Mouse (Mus musculus) brain, adult 2 months (tissue): ENCODE measurements at regions not wholly inside any gene's neighbourhood (a gene's known extent, or its start where the extent isn't known, plus 50 kb on each side); places are given as distances from the start of the nearest gene placed in this dataset.

ENCODE experiments used
- DNase-seq: peaks from one replicate; pipeline ENCODE4 v3.0.0; 2011; ENCODE audit warnings: low read depth, low spot score

GRCm38 (mm10) chr13:91370021-91370420 lies 90.1 kb upstream of the Ssbp2 start:
- no peak for DNase-seq

- peak; percentile 45 for DNase-seq
Observed at GRCm38 (mm10) chr13:91370441-91370840, 89.6 kb upstream of the Ssbp2 start.

GRCm38 (mm10) chr13:91370886-91371595 lies 89.0 kb upstream of the Ssbp2 start:
- DNase-seq: peak; percentile 97

- DNase-seq: no peak
Observed at GRCm38 (mm10) chr13:91371596-91371987, 88.5 kb upstream of the Ssbp2 start.

- peak; percentile 87 for DNase-seq
Observed at GRCm38 (mm10) chr13:91372130-91372875, 87.8 kb upstream of the Ssbp2 start.

GRCm38 (mm10) chr13:91374141-91374540 lies 85.9 kb upstream of the Ssbp2 start:
- peak; percentile 39 for DNase-seq

GRCm38 (mm10) chr13:91376556-91376955 lies 83.5 kb upstream of the Ssbp2 start:
- no peak for DNase-seq

GRCm38 (mm10) chr13:91377428-91377827 lies 82.7 kb upstream of the Ssbp2 start:
- DNase-seq: no peak

GRCm38 (mm10) chr13:91377972-91378371 lies 82.1 kb upstream of the Ssbp2 start:
- no peak for DNase-seq

GRCm38 (mm10) chr13:91385393-91385792 lies 74.7 kb upstream of the Ssbp2 start:
- peak; percentile 33 for DNase-seq

GRCm38 (mm10) chr13:91387913-91388312 lies 72.2 kb upstream of the Ssbp2 start:
- peak; percentile 51 for DNase-seq

GRCm38 (mm10) chr13:91403632-91404031 lies 56.5 kb upstream of the Ssbp2 start:
- DNase-seq: peak; percentile 42

GRCm38 (mm10) chr13:91405027-91405426 lies 55.1 kb upstream of the Ssbp2 start:
- DNase-seq: no peak

- DNase-seq: no peak
Observed at GRCm38 (mm10) chr13:91410116-91410515, 50.0 kb upstream of the Ssbp2 start.
